Mouse (Mus musculus) liver, embryonic 14.5 days (tissue): ENCODE measurements around the gene Sphk2. TPM values are rescaled to one million over a fixed set of nuclear protein-coding genes. Genes with fewer than 3 reads are reported as not detected.

Experiments
- ATAC-seq: fragments of 200-750 bp; cut with Nextera tagmentation; 2 replicates; pipeline ENCODE4 v1.8.0; 2017; ENCODE audit warnings: moderate number of reproducible peaks, mild to moderate bottlenecking, moderate library complexity; ENCODE audit not compliant: insufficient read depth
- DNase-seq, 3 experiments: peaks; one replicate each; pipeline ENCODE4 v3.0.0-alpha.2; 2012 to 2013; ENCODE audit warnings: low read depth in 3 of 3, low spot score in 3 of 3
- H3K27ac ChIP-seq: fragments of 300-500 bp; sonication (generic); 2 replicates; pipeline ENCODE4 v1.5.1; 2014; ENCODE audit warnings: moderate library complexity, mild to moderate bottlenecking, control low read depth, inconsistent platforms
- H3K27me3 ChIP-seq: fragments of 300-500 bp; sonication (generic); 2 replicates; pipeline ENCODE4 v1.6.1; 2014; ENCODE audit warnings: mild to moderate bottlenecking, low read length, moderate library complexity; ENCODE audit not compliant: control insufficient read depth, insufficient read depth
- H3K36me3 ChIP-seq: fragments of 300-500 bp; sonication (generic); replicated peaks from 2 replicates; pipeline ENCODE4 v1.6.1; 2014; ENCODE audit warnings: low read depth; ENCODE audit not compliant: control insufficient read depth, insufficient read depth
- H3K4me1 ChIP-seq, 2 experiments: fragments of 200-500 bp in 1 of 2; fragments of 300-500 bp in 1 of 2; sonication (generic) in 1 of 2; replicated peaks; 2 replicates each; pipeline ENCODE4 v1.6.1; 2012 to 2014; ENCODE audit warnings: antibody characterized with exemption in 1 of 2, inconsistent platforms in 1 of 2, low read length in 1 of 2; ENCODE audit not compliant: control insufficient read depth in 2 of 2, insufficient read depth in 2 of 2
- H3K4me2 ChIP-seq: fragments of 300-500 bp; sonication (generic); 2 replicates; pipeline ENCODE4 v1.6.1; 2014; ENCODE audit warnings: low read depth, mild to moderate bottlenecking, control low read depth, moderate library complexity
- H3K4me3 ChIP-seq, 2 experiments: fragments of 200-500 bp in 1 of 2; fragments of 300-500 bp in 1 of 2; sonication (generic) in 1 of 2; 2 replicates each; pipeline ENCODE4 v1.5.1; 2012 to 2014; ENCODE audit warnings: low read depth in 2 of 2, low read length in 2 of 2, mild to moderate bottlenecking in 2 of 2, control low read depth in 1 of 2, inconsistent platforms in 1 of 2, moderate library complexity in 1 of 2; ENCODE audit not compliant: insufficient read depth in 1 of 2
- H3K9ac ChIP-seq: fragments of 300-500 bp; sonication (generic); replicated peaks from 2 replicates; pipeline ENCODE4 v1.6.1; 2014; ENCODE audit warnings: mild to moderate bottlenecking, control low read depth, moderate library complexity
- H3K9me3 ChIP-seq: fragments of 300-500 bp; sonication (generic); 2 replicates; pipeline ENCODE4 v1.6.1; 2016; ENCODE audit warnings: low read length, mixed read lengths; ENCODE audit not compliant: control insufficient read depth
- CTCF ChIP-seq: IDR thresholded peaks from 2 replicates; pipeline ENCODE4 v1.5.1; 2016; ENCODE audit warnings: antibody characterized with exemption, low read depth, control low read depth
- EP300 ChIP-seq: IDR thresholded peaks from 2 replicates; pipeline ENCODE4 v1.6.1; 2016; ENCODE audit warnings: antibody characterized with exemption, low read depth
- WGBS: fragments of 180-500 bp; shearing (Covaris S2); extraction: QIAGEN DNeasy Blood & Tissue Kit; methylation state at CpG from one replicate; pipeline ENCODE4 v1.1.7; 2014; ENCODE audit not compliant: insufficient replicate concordance; 5-methylcytosine and 5-hydroxymethylcytosine counted together
- polyA plus RNA-seq, 2 experiments: library from polyadenylated mRNA; depleted of rRNA in 1 of 2; stranded (reverse) in 1 of 2; unstranded in 1 of 2; fragments of >200 nt; fragmentation: Nextera tagmentation in 1 of 2; extraction: Ambion mirVana in 1 of 2; gene quantifications; 2 replicates each; pipeline versions ENCODE4 v1.2.1 to v1.2.3; 2012 to 2014

Sphk2 gene
- polyA plus RNA-seq, 2 experiments: 5.8 to 7.6 TPM

DNA sequence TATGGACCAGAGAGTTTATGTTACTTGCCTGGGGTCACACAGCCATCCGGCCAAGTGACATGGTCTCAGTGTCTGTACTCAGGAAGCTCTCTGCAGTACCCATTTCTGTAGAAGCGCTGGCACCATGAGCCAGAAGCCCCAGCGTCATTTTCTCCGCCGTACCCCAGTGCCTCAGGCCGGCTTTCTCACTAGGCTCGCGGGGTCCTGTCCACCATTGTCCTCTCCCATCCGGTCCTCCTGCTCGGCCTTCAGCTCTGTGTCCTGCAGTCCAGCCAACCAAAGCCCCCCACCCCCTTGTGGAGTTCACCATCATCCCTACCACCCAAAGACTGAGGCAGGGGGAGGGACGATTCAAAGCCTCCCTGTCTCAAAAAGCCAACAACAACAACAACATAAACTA lies 16.2 kb downstream of the Sphk2 start:
- no peaks in the 10 kb centered on the region for H3K36me3 ChIP-seq
- no peak overlapping the region for H3K27ac ChIP-seq
- TF ChIP-seq EP300 (no peak), CTCF (no peak)
- H3K9ac ChIP-seq: no peak overlapping the region
- ATAC-seq (no peak), DNase-seq (no peak)
- no peak overlapping the region for H3K4me3 ChIP-seq
- WGBS: 72% methylated on average over 11 of the region's 11 CpGs
- peaks cover 31% of the 10 kb centered on the region for H3K27me3 ChIP-seq
- H3K4me2 ChIP-seq: no peak overlapping the region
- H3K4me1 ChIP-seq: peaks cover 17 to 19% of the 10 kb centered on the region in 2 experiments
- no peaks in the 10 kb centered on the region for H3K9me3 ChIP-seq

DNA sequence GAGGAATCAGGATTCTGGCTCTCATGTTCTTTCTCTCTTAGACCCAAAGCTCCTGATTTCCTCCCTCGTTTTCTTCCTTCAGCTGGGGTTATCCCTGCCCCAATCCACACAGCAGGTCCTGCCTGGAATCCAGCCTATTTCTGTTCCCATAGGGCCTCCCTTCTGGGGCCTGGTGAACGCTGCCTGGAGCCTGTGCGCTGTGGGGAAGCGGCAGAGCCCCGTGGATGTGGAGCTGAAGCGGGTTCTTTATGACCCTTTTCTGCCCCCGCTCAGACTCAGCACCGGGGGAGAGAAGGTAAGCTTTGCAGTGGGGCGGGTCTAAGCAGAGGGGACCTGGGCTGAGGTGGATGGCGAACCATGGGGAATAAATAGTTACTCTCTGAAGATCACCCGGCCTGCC lies 16.7 kb downstream of the Sphk2 start:
- 32% methylated on average over 11 of the region's 11 CpGs for WGBS
- no peak overlapping the region for H3K4me2 ChIP-seq
- DNase-seq: no peak

DNA sequence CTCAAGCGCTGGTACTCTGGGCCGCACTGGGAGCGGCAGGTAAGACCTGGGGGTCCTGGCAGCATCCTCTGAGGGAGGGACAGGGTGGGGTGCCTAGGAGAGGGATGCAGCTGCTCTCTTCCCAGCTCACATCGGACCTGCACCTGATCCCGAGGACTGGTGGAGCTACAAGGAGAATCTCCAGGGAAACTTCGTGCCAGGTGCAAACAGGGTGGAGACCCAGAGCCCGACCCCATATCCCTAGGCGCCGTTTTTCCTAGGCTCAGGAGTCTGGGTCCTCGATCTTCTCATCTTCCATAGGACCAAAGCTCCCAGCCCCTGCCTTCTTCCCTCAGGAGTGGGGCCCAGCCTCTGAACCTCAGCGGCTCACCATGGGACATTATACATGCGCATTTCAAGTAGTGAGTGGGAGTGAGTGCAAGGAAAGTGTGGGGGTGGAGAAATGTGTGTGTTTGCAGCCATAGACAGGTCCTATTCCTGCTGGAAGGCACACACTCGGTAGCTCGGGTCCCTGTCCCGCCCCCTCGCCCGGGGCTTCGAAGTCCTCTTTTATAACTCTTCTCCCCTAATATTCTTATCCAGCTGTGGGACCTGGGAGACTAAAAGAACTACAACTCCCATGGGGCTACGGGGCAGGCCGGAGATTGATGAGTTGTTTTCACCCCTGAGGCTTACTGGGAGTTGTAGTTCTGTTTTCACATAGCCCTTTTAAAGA lies 17.3 kb downstream of the Sphk2 start:
- TF ChIP-seq CTCF (no peak), EP300 (no peak)
- Histone ChIP-seq H3K9me3 (no peaks in the 10 kb centered on the region), H3K4me1 (peaks cover 9 to 10% of the 10 kb centered on the region in 2 experiments), H3K36me3 (no peaks in the 10 kb centered on the region), H3K27me3 (peaks cover 31% of the 10 kb centered on the region), H3K4me3 (no peak overlapping the region), H3K9ac (no peak overlapping the region), H3K27ac (no peak overlapping the region), H3K4me2 (peak overlapping the region; percentile 36)
- no peak for ATAC-seq
- no peak for DNase-seq
- WGBS: 1% methylated on average over 20 of the region's 20 CpGs

More for the DNA sequence above, 16.7 kb downstream of the Sphk2 start:
- Histone ChIP-seq H3K27me3 (peaks cover 31% of the 10 kb centered on the region), H3K27ac (no peak overlapping the region), H3K36me3 (no peaks in the 10 kb centered on the region), H3K4me3 (no peak overlapping the region), H3K4me1 (peaks cover 15 to 16% of the 10 kb centered on the region in 2 experiments), H3K9me3 (no peaks in the 10 kb centered on the region), H3K9ac (no peak overlapping the region)
- ATAC-seq: no peak
- TF ChIP-seq CTCF: no peak
- TF ChIP-seq EP300: no peak

DNA sequence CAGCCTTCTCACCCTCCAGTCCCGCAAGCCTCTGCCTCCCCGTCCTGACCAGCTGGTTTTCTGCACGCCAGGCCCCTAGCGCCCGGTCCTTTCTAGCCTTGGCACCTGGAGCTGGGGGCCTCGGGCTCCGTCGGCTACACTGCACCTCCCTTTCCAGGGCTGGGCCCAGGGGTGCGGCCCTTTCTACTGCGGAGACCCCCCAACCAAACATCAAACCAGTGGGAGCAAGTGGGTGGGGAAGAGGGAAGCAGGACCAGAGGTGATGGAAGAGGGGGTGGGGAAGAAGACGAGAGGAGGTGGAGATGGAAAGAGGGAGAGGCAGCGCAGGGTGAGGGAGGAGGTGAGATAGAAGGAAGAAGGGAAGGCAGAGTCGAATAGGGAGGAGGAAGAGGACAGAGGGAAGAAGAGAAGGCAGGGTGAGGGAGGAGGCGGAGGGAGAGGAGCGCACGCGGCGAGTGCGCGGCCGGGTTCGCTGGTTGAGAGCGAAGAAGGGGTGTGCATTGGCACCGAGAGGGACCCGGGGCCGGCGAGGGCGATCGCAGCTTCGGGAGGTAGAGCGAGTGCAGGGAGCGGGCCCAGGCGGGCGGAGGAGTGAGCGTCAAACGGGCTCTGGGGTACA lies 18.2 kb downstream of the Sphk2 start, which contains the start of gene Car11:
Gene Car11, plus strand, starts transcription at position 321 of the 619 bp plus-strand sequence.
- ATAC-seq: no peak

DNA sequence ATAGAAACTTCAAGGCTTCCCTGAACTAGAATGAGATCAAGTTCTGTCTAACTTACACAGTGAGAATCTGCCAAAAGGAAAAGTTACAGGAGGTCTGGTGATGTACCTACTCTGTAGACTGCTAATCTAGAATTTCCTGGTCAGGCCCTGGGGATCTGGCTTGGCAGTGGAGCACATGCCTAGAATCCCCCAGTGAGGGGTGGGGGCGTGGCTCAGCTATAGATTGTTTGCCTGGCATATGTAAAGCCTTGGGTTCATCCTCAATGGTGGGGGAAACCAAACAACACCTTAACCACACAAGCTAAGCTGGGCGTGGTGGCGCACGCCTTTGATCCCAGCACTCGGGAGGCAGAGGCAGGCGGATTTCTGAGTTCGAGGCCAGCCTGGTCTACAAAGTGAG lies 19.9 kb downstream of the Sphk2 start:
- no peaks in the 10 kb centered on the region for H3K4me1 ChIP-seq
- TF ChIP-seq CTCF (no peak), EP300 (no peak)
- no peak overlapping the region for H3K9ac ChIP-seq
- no peak for DNase-seq
- ATAC-seq: no peak
- H3K27ac ChIP-seq: no peak overlapping the region
- H3K9me3 ChIP-seq: no peaks in the 10 kb centered on the region
- H3K36me3 ChIP-seq: no peaks in the 10 kb centered on the region
- WGBS: 60% methylated on average over 7 of the region's 7 CpGs
- no peak overlapping the region for H3K4me2 ChIP-seq
- peaks cover 31% of the 10 kb centered on the region for H3K27me3 ChIP-seq
- H3K4me3 ChIP-seq: no peak overlapping the region

More for the DNA sequence above, 18.2 kb downstream of the Sphk2 start, which contains the start of gene Car11:
- Histone ChIP-seq H3K9me3 (no peaks in the 10 kb centered on the region), H3K27ac (no peak within 1 kb of the TSS), H3K9ac (no peak within 1 kb of the TSS), H3K4me2 (peak within 1 kb of the TSS; percentile 36), H3K4me3 (no peak within 1 kb of the TSS; a peak in 1 of 4 replicates), H3K27me3 (peaks cover 31% of the 10 kb centered on the region), H3K36me3 (no peaks in the 10 kb centered on the region), H3K4me1 (peaks cover 8 to 10% of the 10 kb centered on the region in 2 experiments)
- TF ChIP-seq CTCF (no peak), EP300 (no peak)
- no peak for DNase-seq
- WGBS: 5% methylated on average over 35 of the region's 36 CpGs
